Mouse (Mus musculus): ENCODE data around the gene Llcfc1. TPM values are rescaled to one million over a fixed set of nuclear protein-coding genes. Genes with fewer than 3 reads are reported as not detected.

Gene Llcfc1
- total RNA-seq, 4 experiments from 2014 or later, result not detected

- no peak for DNase-seq (ENCODE audit: low spot score)
Measured at GRCm38 (mm10) chr6:41704123-41704522, 19.9 kb downstream of the Llcfc1 start, which contains the start of gene Kel. Gene Kel (minus strand): TSS chr6:41704339.

DNA sequence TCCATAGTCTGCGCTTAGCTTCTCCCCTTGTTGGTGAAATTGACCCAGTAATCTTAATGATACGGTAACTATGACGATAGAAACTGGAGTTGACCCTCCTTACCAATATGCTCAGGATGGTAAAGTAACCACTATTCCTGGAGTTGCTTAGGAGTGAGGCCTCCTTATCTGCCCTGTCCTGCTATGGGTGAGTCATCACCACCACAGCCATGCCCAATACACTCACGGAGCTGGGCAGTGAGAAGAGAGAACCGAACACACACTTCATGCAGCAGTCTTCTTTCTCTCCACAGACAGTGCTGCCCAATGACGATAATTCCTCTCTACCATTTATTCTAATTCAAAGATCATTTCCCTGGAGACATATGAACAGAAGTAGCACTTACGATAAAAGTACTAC is 22.0 kb downstream of the Llcfc1 start:
- no peak for DNase-seq (ENCODE audit: low spot score)

DNA sequence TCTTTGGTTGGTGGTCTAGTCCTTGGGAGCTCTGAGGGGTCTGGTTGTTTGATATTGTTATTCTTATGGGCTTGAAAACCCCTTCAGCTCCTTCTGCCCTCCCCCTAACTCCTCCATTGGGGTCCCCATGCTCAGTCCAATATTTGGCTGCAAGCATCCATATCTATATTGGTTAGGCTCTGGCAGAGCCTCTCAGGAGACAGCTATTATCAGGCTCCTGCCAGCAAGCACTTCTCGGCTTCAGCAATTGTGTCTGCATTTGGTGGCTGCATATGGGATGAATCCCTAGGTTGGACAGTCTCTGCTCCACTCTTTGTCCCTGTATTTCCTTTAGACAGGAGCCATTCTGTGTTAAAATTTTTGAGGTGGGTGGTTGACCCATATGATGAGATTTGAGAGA is 26.1 kb downstream of the Llcfc1 start:
- no peak for DNase-seq (ENCODE audit: low spot score)

GRCm38 (mm10) chr6:41721430-41721829 is 37.2 kb downstream of the Llcfc1 start:
- DNase-seq (ENCODE audit: low spot score), result no peak

DNA sequence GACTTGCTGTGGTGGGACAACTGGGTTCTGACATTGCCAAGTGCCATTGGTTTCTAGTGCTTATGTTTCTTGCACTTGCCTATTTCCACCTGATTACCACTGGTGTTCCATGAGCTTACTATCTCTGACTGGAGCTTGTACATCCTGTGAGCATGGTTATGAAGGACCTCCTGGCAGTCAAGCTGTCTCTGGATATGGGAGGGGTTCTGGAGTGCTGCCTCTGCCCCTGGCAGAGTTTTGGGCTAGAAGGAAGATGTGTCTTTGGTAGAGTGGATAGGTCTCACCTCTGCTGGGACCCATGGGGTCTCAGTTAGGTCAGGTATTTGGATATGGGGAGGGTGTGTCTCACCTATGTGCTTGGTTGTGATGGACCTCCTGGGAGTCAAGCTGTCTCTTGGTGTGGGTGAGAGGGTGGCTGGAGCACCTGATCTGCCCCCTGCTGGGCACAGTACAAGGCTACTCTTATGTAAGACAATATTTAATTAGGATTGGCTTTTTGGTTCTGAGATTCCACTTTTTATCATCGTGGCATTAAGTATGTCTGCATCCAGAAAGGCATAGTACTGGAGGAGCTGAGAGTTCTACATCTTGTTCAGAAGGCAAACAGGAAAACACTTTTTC is 43.9 kb downstream of the Llcfc1 start:
- DNase-seq (ENCODE audit: low spot score), result no peak

GRCm38 (mm10) chr6:41734719-41735470 is 50.7 kb downstream of the Llcfc1 start:
- DNase-seq (ENCODE audit: low spot score), result no peak

Other genes starting within 250 kb of the Llcfc1 start
- not detected for gene Gm10334, start 238.3 kb upstream of the Llcfc1 start, total RNA-seq (2022)
- not detected for gene Prss1, start 225.5 kb upstream of the Llcfc1 start, total RNA-seq (2022)
- gene Prss2, start 162.6 kb upstream of the Llcfc1 start, total RNA-seq (2022), result not detected
- 1 to 10 TPM in 2 of 4 experiments, under 1 TPM in 2; 0.41 to 1.7 (median 1.1) TPM for gene Ephb6, start 78.9 kb upstream of the Llcfc1 start, total RNA-seq (2022)
- gene Trpv6, start 48.0 kb upstream of the Llcfc1 start, total RNA-seq (2022), result not detected
- not detected for gene Trpv5, start 3.7 kb upstream of the Llcfc1 start, total RNA-seq (2022)
- gene Kel, start 19.9 kb downstream of the Llcfc1 start, total RNA-seq (2022), result under 1 TPM in 1 of 4 experiments, not detected in 3; 0.11 TPM
- gene Olfr459, start 90.7 kb downstream of the Llcfc1 start, total RNA-seq (2022), result not detected
- not detected for gene Pip, start 163.1 kb downstream of the Llcfc1 start, total RNA-seq (2022)
- gene Sval2, start 168.6 kb downstream of the Llcfc1 start, total RNA-seq (2022), result not detected

Data from heart, adult 8-10 months (tissue).